Mouse (Mus musculus): ENCODE results near the gene Ptpre. TPM values are rescaled to one million over a fixed set of nuclear protein-coding genes. Genes with fewer than 3 reads are reported as not detected.
A peak's percentile ranks its signal among the peaks of the same experiment; 100 is the strongest.

Gene Ptpre
- total and polyA plus RNA-seq, 3 experiments: 2.3 to 6.9 (median 3.7) TPM

- TF ChIP-seq ZMIZ1 (IDR thresholded peaks at IDR 0.05; ENCODE audit: low read depth, low read length) (no peak), CTCF (conservative IDR thresholded peaks at IDR 0.05 in 1 of 2, IDR thresholded peaks at IDR 0.05 in 1 of 2; ENCODE audit: low read depth in 2 of 2, low read length in 2 of 2) (no peak), ELF1 (IDR thresholded peaks at IDR 0.05; ENCODE audit: low read depth, low read length) (no peak), UBTF (IDR thresholded peaks at IDR 0.05; ENCODE audit: low read depth, low read length) (no peak), KAT2A (IDR thresholded peaks at IDR 0.05; ENCODE audit: insufficient replicate concordance, low read length) (no peak), NELFE (IDR thresholded peaks at IDR 0.05; ENCODE audit: low read depth, low read length) (no peak), ZNF384 (IDR thresholded peaks at IDR 0.05; ENCODE audit: low read depth, low read length) (no peak), CHD1 (IDR thresholded peaks at IDR 0.05; ENCODE audit: low read depth, low read length) (no peak), CHD2 (IDR thresholded peaks at IDR 0.05; ENCODE audit: low read length) (no peak), EP300 (IDR thresholded peaks at IDR 0.05; ENCODE audit: low read length) (no peak), USF2 (conservative IDR thresholded peaks at IDR 0.05; ENCODE audit: low read depth, low read length) (no peak), TBP (conservative IDR thresholded peaks at IDR 0.05; ENCODE audit: low read depth, low read length) (no peak), JUND (conservative IDR thresholded peaks at IDR 0.05; ENCODE audit: low read depth, low read length) (no peak), PAX5 (IDR thresholded peaks at IDR 0.05; ENCODE audit: low read length) (no peak)
- in situ Hi-C loops (cut with MboI; ENCODE audit: low pct_ligation_motif_present, low pct_unique_long_range_greater_than_20kb, low sequenced_read_pairs): no loop called here
- no peak overlapping the region for H3K4me2 ChIP-seq (ENCODE audit: insufficient read depth, low read depth, poor library complexity, severe bottlenecking)
- no peak for DNase-seq (ENCODE audit: extremely low read depth)
- H3K27me3 ChIP-seq (replicated peaks): no peaks in the 10 kb centered on the region
- H3K27ac ChIP-seq (ENCODE audit: insufficient read depth, low read depth): no peak overlapping the region
- H3K36me3 ChIP-seq (replicated peaks in 1 of 2; ENCODE audit: control insufficient read depth in 1 of 2, insufficient read depth in 1 of 2, low read length in 1 of 2): no peaks in the 10 kb centered on the region
- H3K4me1 ChIP-seq (ENCODE audit: control insufficient read depth in 1 of 2, insufficient read depth in 2 of 2): peaks cover 6 to 13% of the 10 kb centered on the region in 2 experiments
- no peaks in the 10 kb centered on the region for H3K9me3 ChIP-seq (replicated peaks; ENCODE audit: low read length)
- no peak overlapping the region for H3K4me3 ChIP-seq (replicated peaks in 1 of 3; ENCODE audit: low read depth in 2 of 3, low read length in 2 of 3, poor library complexity in 1 of 3)
- dilution Hi-C loops (cut with MboI; ENCODE audit: extremely low pct_ligation_motif_present, extremely low pct_unique_long_range_greater_than_20kb, low sequenced_read_pairs): no loop called here
- no peak overlapping the region for H3K9ac ChIP-seq (ENCODE audit: insufficient read depth, low read depth)
- H3K79me2 ChIP-seq (replicated peaks; ENCODE audit: control insufficient read depth, extremely low read depth, insufficient read depth, poor library complexity, severe bottlenecking): no peaks in the 10 kb centered on the region
Measured at GRCm38 (mm10) chr7:135578715-135579325, 41.5 kb downstream of the Ptpre start.

DNA sequence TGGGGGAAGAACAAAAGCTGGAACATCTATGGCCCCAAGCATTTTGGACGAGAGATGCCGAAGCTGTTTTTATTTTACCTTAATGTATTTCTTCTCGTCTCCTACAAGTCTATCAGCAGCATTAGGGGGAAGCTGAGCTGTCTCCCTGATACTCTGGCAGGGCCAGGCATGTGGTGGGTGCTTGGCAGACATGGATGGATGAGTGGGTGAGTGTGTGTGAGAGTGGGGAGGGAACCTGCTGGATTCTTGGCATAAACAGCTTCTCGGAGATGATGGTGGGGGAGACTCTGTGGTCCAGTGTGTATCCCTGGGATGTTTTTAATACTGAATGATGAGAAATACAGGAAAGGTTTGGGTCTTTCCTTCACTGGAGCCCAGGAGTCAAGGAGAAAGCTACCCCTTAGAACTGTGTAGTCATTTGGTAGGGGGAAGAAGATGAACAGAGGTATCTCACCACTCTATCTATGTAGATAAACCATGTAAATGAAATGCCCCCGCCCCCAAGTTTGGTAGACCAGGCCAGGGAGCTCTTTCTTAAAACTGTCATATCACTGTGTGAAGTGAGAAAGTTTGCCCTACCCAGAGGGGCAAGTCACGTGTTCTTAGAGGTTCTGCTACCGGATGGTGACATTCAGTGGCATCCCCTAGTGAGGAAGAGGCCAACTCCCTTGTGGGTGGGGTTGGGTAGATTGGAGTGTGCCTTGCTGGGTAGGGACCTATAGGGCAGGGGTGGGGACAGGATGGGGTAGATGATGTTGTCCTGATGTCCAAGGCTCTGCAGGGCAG lies 43.2 kb downstream of the Ptpre start:
- Histone ChIP-seq H3K27ac (ENCODE audit: insufficient read depth, low read depth) (no peak overlapping the region), H3K27me3 (replicated peaks) (no peaks in the 10 kb centered on the region), H3K9me3 (replicated peaks; ENCODE audit: low read length) (no peaks in the 10 kb centered on the region), H3K4me1 (ENCODE audit: control insufficient read depth in 1 of 2, insufficient read depth in 2 of 2) (peaks cover 6 to 13% of the 10 kb centered on the region in 2 experiments), H3K4me3 (replicated peaks in 1 of 3; ENCODE audit: low read depth in 2 of 3, low read length in 2 of 3, poor library complexity in 1 of 3) (no peak overlapping the region), H3K9ac (ENCODE audit: insufficient read depth, low read depth) (no peak overlapping the region), H3K79me2 (replicated peaks; ENCODE audit: control insufficient read depth, extremely low read depth, insufficient read depth, poor library complexity, severe bottlenecking) (no peaks in the 10 kb centered on the region), H3K4me2 (ENCODE audit: insufficient read depth, low read depth, poor library complexity, severe bottlenecking) (no peak overlapping the region), H3K36me3 (replicated peaks in 1 of 2; ENCODE audit: control insufficient read depth in 1 of 2, insufficient read depth in 1 of 2, low read length in 1 of 2) (no peaks in the 10 kb centered on the region)
- dilution Hi-C loops (cut with MboI; ENCODE audit: extremely low pct_ligation_motif_present, extremely low pct_unique_long_range_greater_than_20kb, low sequenced_read_pairs) (no loop called here), in situ Hi-C loops (cut with MboI; ENCODE audit: low pct_ligation_motif_present, low pct_unique_long_range_greater_than_20kb, low sequenced_read_pairs) (no loop called here)
- no peak for DNase-seq (ENCODE audit: extremely low read depth)
- no peak for TF ChIP-seq EP300 (IDR thresholded peaks at IDR 0.05; ENCODE audit: low read length)
- TF ChIP-seq USF1 (IDR thresholded peaks at IDR 0.05; ENCODE audit: low read depth, low read length): peak; percentile 37
- TF ChIP-seq TCF12 (IDR thresholded peaks at IDR 0.05; ENCODE audit: low read depth, low read length): no peak
- 0 out of 2 replicates have a peak, but pooled peaks have one; percentile 16 for TF ChIP-seq BHLHE40 (IDR thresholded peaks at IDR 0.05; ENCODE audit: low read depth, low read length)
- no peak for TF ChIP-seq SMC3 (IDR thresholded peaks at IDR 0.05; ENCODE audit: low read depth, low read length)
- TF ChIP-seq NRF1 (IDR thresholded peaks at IDR 0.05; ENCODE audit: low read depth, low read length): no peak
